Mouse (Mus musculus) lung, embryonic 14.5 days (tissue): ENCODE data around the gene Gm7298. TPM values are rescaled to one million over a fixed set of nuclear protein-coding genes. Genes with fewer than 3 reads are reported as not detected.
"Not testable (repeated sequence)": the region's sequence is repeated elsewhere in the genome, so short reads cannot be mapped to it uniquely, and the experiment has no call there.

Experiments
- ATAC-seq: fragments of 200-750 bp; cut with Nextera tagmentation; 2 replicates; pipeline ENCODE4 v1.8.0; 2017; ENCODE audit warnings: mild to moderate bottlenecking, moderate TSS enrichment, moderate library complexity; ENCODE audit not compliant: insufficient read depth
- DNase-seq: peaks from one replicate; pipeline ENCODE4 v3.0.0-alpha.2; 2015
- H3K27ac ChIP-seq: fragments of 300-500 bp; sonication (generic); 2 replicates; pipeline ENCODE4 v1.5.1; 2014; ENCODE audit warnings: low read depth, mild to moderate bottlenecking, moderate library complexity
- H3K27me3 ChIP-seq: fragments of 300-500 bp; sonication (generic); 2 replicates; pipeline ENCODE4 v1.6.1; 2014; ENCODE audit warnings: low read length, control low read depth; ENCODE audit not compliant: insufficient read depth
- H3K36me3 ChIP-seq: fragments of 300-500 bp; sonication (generic); 2 replicates; pipeline ENCODE4 v1.6.1; 2014; ENCODE audit warnings: control low read depth; ENCODE audit not compliant: insufficient read depth
- H3K4me1 ChIP-seq: fragments of 300-500 bp; sonication (generic); 2 replicates; pipeline ENCODE4 v1.6.1; 2014; ENCODE audit warnings: antibody characterized with exemption, control low read depth; ENCODE audit not compliant: insufficient read depth
- H3K4me2 ChIP-seq: fragments of 300-500 bp; sonication (generic); 2 replicates; pipeline ENCODE4 v1.6.1; 2014; ENCODE audit warnings: mild to moderate bottlenecking
- H3K4me3 ChIP-seq: fragments of 300-500 bp; sonication (generic); 2 replicates; pipeline ENCODE4 v1.5.1; 2014; ENCODE audit warnings: low read depth, low read length
- H3K9ac ChIP-seq: fragments of 300-500 bp; sonication (generic); 2 replicates; pipeline ENCODE4 v1.6.1; 2014
- H3K9me3 ChIP-seq: fragments of 300-500 bp; sonication (generic); 2 replicates; pipeline ENCODE4 v1.6.1; 2016; ENCODE audit warnings: low read depth, low read length, control low read depth
- CTCF ChIP-seq: IDR thresholded peaks from 2 replicates; pipeline ENCODE4 v1.5.1; 2016; ENCODE audit warnings: antibody characterized with exemption, low read depth
- WGBS: fragments of 180-500 bp; shearing (Covaris S2); extraction: QIAGEN DNeasy Blood & Tissue Kit; methylation state at CpG from one replicate; pipeline ENCODE4 v1.1.7; 2014; 5-methylcytosine and 5-hydroxymethylcytosine counted together
- polyA plus RNA-seq: library from polyadenylated mRNA; unstranded; fragments of >200 nt; fragmentation: Nextera tagmentation; extraction: Ambion mirVana; gene quantifications from 2 replicates; pipeline ENCODE4 v1.2.1, GENCODE M21; 2014

The Gm7298 gene
- not detected in 2 replicates for polyA plus RNA-seq

GRCm38 (mm10) chr6:121732632-121733031 lies at the start of gene Gm7298:
TSS of gene Gm7298 (plus strand) at chr6:121732932.
- no peaks in the 10 kb centered on the region for H3K36me3 ChIP-seq
- TF ChIP-seq CTCF, result no peak
- no peaks in the 10 kb centered on the region for H3K27me3 ChIP-seq
- H3K4me3 ChIP-seq, result no peak within 1 kb of the TSS
- no peak within 1 kb of the TSS for H3K27ac ChIP-seq
- no peak within 1 kb of the TSS for H3K4me2 ChIP-seq
- no peaks in the 10 kb centered on the region for H3K4me1 ChIP-seq
- no peak within 1 kb of the TSS for H3K9ac ChIP-seq
- 59% methylated on average over 3 of the region's 3 CpGs for WGBS
- no peak for ATAC-seq
- DNase-seq, result no peak
- H3K9me3 ChIP-seq, result no peaks in the 10 kb centered on the region

GRCm38 (mm10) chr6:121828034-121828433 lies 95.3 kb downstream of the Gm7298 start:
- Histone ChIP-seq H3K36me3 (no peaks in the 10 kb centered on the region), H3K27me3 (no peaks in the 10 kb centered on the region), H3K4me1 (no peaks in the 10 kb centered on the region), H3K27ac (no peak overlapping the region), H3K9ac (no peak overlapping the region), H3K9me3 (no peaks in the 10 kb centered on the region), H3K4me3 (no peak overlapping the region), H3K4me2 (no peak overlapping the region)
- WGBS, result 73% methylated on average over 4 of the region's 4 CpGs
- no peak for DNase-seq
- no peak for TF ChIP-seq CTCF
- ATAC-seq, result no peak

- DNase-seq (no peak), ATAC-seq (no peak)
- H3K27ac ChIP-seq, result no peak overlapping the region
- 81% methylated on average over 1 of the region's 1 CpGs for WGBS
- H3K4me3 ChIP-seq, result no peak overlapping the region
- no peaks in the 10 kb centered on the region for H3K4me1 ChIP-seq
- TF ChIP-seq CTCF, result no peak
- H3K36me3 ChIP-seq, result no peaks in the 10 kb centered on the region
- H3K9ac ChIP-seq, result no peak overlapping the region
- no peaks in the 10 kb centered on the region for H3K27me3 ChIP-seq
- no peaks in the 10 kb centered on the region for H3K9me3 ChIP-seq
- no peak overlapping the region for H3K4me2 ChIP-seq
Measured at GRCm38 (mm10) chr6:121836361-121836760, 103.6 kb downstream of the Gm7298 start.

- WGBS, result 84% methylated on average over 4 of the region's 4 CpGs
- H3K36me3 ChIP-seq, H3K9me3 ChIP-seq, ATAC-seq, H3K27me3 ChIP-seq, H3K27ac ChIP-seq, DNase-seq, H3K4me2 ChIP-seq, H3K4me1 ChIP-seq, H3K4me3 ChIP-seq, H3K9ac ChIP-seq: not testable (repeated sequence)
Measured at GRCm38 (mm10) chr6:121838271-121838670, 105.5 kb downstream of the Gm7298 start, which contains the start of gene Mug1. TSS of gene Mug1 (plus strand) at chr6:121838541.

Other genes with a start within 250 kb of the Gm7298 start
- gene A2m, start 97.6 kb upstream of the Gm7298 start, polyA plus RNA-seq, result 6.7 and 8.3 TPM in 2 replicates
- gene Mug1, start 105.6 kb downstream of the Gm7298 start, polyA plus RNA-seq, result not detected in 2 replicates